Mouse (Mus musculus) neutrophil, adult 59 days (primary cell): ENCODE measurements around the gene Psmc4. TPM values are rescaled to one million over a fixed set of nuclear protein-coding genes. Genes with fewer than 3 reads are reported as not detected.

Experiments used
- total RNA-seq, 2 experiments: library from RNA; stranded (reverse); gene quantifications; 1 replicate in 1 of 2; 2 replicates in 1 of 2; pipeline ENCODE4 v1.2.4; 2023

Gene Psmc4
- total RNA-seq: 10 to 100 TPM; 64.9 to 84.1 TPM

DNA sequence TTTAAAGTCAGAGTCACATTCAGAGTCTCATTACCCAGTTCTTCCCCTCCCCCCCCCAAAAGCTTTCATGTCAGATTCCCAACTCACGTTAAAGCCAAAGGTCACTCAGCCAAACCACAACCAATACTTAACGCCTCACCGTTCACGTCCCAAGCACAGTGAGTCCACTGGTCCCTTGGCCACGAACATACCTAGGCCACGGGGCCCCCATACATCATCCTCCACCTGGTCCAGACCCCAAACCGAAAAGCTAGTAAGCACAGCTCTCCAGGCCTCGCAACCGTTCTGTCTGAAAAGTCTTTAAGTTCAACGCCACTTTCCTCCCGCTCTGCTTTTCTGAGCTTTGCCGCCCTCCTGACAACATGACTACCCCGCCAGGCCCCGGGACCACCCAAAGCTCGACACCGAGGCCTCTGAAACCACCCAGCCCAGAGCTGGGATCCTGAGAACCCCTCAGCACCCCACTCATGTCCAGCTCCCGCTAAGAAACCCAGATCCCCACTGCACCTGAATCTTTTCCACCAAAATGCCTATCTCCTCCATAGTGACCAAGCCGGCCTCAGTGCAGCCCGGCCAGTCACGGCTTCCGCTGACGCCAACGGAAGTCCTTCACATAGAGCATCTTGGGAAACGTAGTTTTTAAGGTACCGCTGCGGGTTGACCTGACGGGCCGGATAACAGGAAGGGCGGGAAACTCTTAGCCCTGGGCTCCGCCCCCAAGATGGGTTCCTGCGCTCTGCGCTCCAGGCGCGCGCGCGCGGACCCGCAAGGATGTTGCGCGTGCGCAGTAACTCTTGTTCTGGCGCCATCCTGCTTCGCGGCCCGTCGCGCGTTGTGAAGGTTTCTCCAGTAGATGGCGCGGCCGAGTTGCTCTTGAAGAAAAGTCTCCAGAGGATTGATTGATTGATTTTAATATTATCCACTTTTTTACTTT is at the start of gene Psmc4:
Gene Psmc4, minus strand, starts transcription at position 626 of the 934 bp plus-strand sequence.

DNA sequence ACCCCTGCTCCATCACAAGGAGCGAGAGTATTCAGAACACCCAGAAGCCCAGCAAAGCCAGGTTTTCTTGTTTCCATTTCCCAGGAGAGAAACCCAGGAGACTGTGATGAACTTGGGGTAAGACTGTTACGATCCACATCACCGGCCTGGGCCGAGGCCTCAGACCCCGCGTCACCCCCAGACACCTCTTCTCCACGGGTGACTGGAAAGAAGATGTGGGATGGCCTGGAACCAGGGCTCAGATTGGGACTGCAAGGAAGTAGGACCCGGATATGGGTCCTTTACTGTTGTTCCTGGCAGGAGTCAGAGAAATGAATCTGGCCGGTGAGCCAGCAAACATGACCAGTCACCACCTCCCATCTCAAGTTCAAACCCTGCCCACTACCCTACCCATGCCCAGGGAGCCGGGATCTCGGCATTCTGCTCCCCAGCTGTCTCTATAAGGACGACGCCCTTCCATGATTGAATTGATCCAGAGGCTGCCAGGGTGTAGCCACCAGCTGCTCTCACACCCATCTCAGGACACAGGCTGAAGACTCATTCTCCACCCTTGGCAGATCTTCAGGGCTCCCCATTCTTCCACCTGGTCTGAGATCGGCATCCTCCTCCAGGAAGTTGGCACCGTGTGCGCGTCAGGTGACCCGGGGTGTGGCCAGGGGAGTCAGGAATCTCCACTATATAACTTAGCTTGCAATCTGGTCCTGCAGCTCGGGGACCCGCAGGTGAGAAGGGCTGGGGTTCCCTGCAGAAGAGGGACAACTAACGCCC is 20.8 kb upstream of the Psmc4 start, which contains the start of gene Fcgbp:
Gene Fcgbp, plus strand, starts transcription at position 706 of the 768 bp plus-strand sequence.

GRCm38 (mm10) chr7:28013549-28014444 is 36.1 kb downstream of the Psmc4 start, which contains the start of gene Zfp850:
Zfp850 (minus strand) TSS chr7:28014115.

Other genes with a start within 250 kb of the Psmc4 start
- 1 to 10 TPM; 4.2 to 4.8 TPM for gene Zfp626, start 242.9 kb downstream of the Psmc4 start, total RNA-seq
- gene Zfp59, start 211.5 kb downstream of the Psmc4 start, total RNA-seq: 1 to 10 TPM in 1 of 2 experiments, under 1 TPM in 1; 0.73 to 1.3 TPM
- gene Zfp607a, start 192.6 kb downstream of the Psmc4 start, total RNA-seq: 1 to 10 TPM; 3.4 to 4.7 TPM
- gene Zfp974, start 120.6 kb downstream of the Psmc4 start, total RNA-seq: 1 to 10 TPM; 1.9 to 3.4 TPM
- 1 to 10 TPM; 4.6 to 5.3 TPM for gene Zfp780b, start 70.9 kb downstream of the Psmc4 start, total RNA-seq
- 1 to 10 TPM; 1.3 to 1.5 TPM for gene Zfp850, start 36.0 kb downstream of the Psmc4 start, total RNA-seq
- gene Fcgbp, start 21.1 kb upstream of the Psmc4 start, total RNA-seq: not detected
- not detected for gene 9530053A07Rik, start 79.4 kb upstream of the Psmc4 start, total RNA-seq
- gene Fbl, start 119.6 kb upstream of the Psmc4 start, total RNA-seq: 10 to 100 TPM; 62.5 to 81.4 TPM
- gene Dyrk1b, start 129.4 kb upstream of the Psmc4 start, total RNA-seq: 10 to 100 TPM; 13.9 to 15.7 TPM
- 1 to 10 TPM; 1.4 to 1.8 TPM for gene Eid2, start 217.8 kb upstream of the Psmc4 start, total RNA-seq
- gene Eid2b, start 227.6 kb upstream of the Psmc4 start, total RNA-seq: 1 to 10 TPM; 4.3 to 5.0 TPM
- not detected for gene Selenov, start 241.1 kb upstream of the Psmc4 start, total RNA-seq